Mouse (Mus musculus) CH12.LX (cell line): ENCODE results near the gene Ccdc134.

Experiments
- CTCF ChIP-seq, 2 experiments: IDR thresholded peaks in 1 of 2; conservative IDR thresholded peaks in 1 of 2; 2 replicates each; pipeline ENCODE4 v1.5.1; 2011 to 2012; ENCODE audit warnings: low read depth in 2 of 2, low read length in 2 of 2, improper control_type of control experiment in 1 of 2, inconsistent platforms in 1 of 2, mild to moderate bottlenecking in 1 of 2, moderate library complexity in 1 of 2
- EP300 ChIP-seq: IDR thresholded peaks from 2 replicates; pipeline ENCODE4 v1.6.1; 2011; ENCODE audit warnings: low read length, improper control_type of control experiment
- GABPA ChIP-seq: IDR thresholded peaks from 2 replicates; pipeline ENCODE4 v1.6.1; 2012; ENCODE audit warnings: low read depth, low read length, improper control_type of control experiment, inconsistent platforms; ENCODE audit not compliant: insufficient replicate concordance
- USF1 ChIP-seq: IDR thresholded peaks from 2 replicates; pipeline ENCODE4 v1.6.1; 2014; ENCODE audit warnings: low read depth, mild to moderate bottlenecking, inconsistent platforms, low read length, improper control_type of control experiment

DNA sequence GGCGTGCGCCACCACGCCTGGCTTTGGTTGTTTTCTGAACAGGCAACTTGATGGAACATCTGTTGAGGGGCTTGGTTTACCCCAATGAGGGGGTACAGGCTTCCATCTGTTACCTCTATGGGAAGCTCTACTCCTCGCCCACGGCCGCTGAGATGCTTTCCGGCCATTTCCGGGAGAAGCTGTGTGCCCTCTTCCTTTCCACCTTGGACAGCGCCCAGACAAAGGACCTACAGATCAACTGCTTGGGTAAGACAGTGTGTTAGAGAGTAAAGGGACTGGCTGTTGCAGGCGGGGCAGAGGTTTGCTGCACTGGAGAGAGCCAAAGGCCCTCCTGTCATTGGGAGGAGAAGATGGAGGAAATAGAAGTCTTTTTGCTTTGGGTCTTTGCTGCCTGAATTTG lies 47.8 kb upstream of the Ccdc134 start:
- TF ChIP-seq USF1 (no peak), CTCF (conservative IDR thresholded peaks at IDR 0.05 in 1 of 2, IDR thresholded peaks at IDR 0.05 in 1 of 2; ENCODE audit: low read depth in 2 of 2, low read length in 2 of 2) (no peak), EP300 (no peak), GABPA (no peak)
